Mouse (Mus musculus) thymus, adult 2 months (tissue): ENCODE data around the gene Treml2.
"Not testable (repeated sequence)": the region's sequence is repeated elsewhere in the genome, so short reads cannot be mapped to it uniquely, and the experiment has no call there.

ENCODE experiments used
- CTCF ChIP-seq: fragments of 200-500 bp; IDR thresholded peaks from 2 replicates; pipeline ENCODE4 v1.5.1; 2012; ENCODE audit warnings: mild to moderate bottlenecking, control low read depth, low read length, moderate library complexity, borderline replicate concordance; ENCODE audit not compliant: control insufficient read depth, poor library complexity, insufficient read depth; ENCODE audit errors: extremely low read depth
- POLR2A ChIP-seq: fragments of 200-500 bp; IDR thresholded peaks from 2 replicates; pipeline ENCODE4 v1.6.1; 2012; ENCODE audit warnings: mild to moderate bottlenecking, low read length, control low read depth, moderate library complexity; ENCODE audit not compliant: control insufficient read depth, poor library complexity, insufficient read depth; ENCODE audit errors: extremely low read depth

GRCm38 (mm10) chr17:48352976-48353375 is 53.7 kb downstream of the Treml2 start:
- TF ChIP-seq CTCF, POLR2A: not testable (repeated sequence)
